Mouse (Mus musculus): ENCODE data around the gene Sirt3. TPM values are rescaled to one million over a fixed set of nuclear protein-coding genes. Genes with fewer than 3 reads are reported as not detected.

Gene Sirt3
- polyA plus RNA-seq, 1 experiment from 2014 or later, result 27.7 TPM

- H3K36me3 ChIP-seq, result peaks cover 36% of the 10 kb centered on the region
- H3K27ac ChIP-seq, result peak within 1 kb of the TSS; percentile 95
- WGBS, result 0% methylated on average over 50 of the region's 50 CpGs
- peaks cover 20% of the 10 kb centered on the region for H3K4me1 ChIP-seq (replicated peaks)
- H3K9ac ChIP-seq, result peak within 1 kb of the TSS; percentile 85
- H3K4me2 ChIP-seq (replicated peaks), result peak within 1 kb of the TSS; percentile 98
- H3K27me3 ChIP-seq (replicated peaks), result no peaks in the 10 kb centered on the region
- ATAC-seq, result peak; percentile 88
- H3K9me3 ChIP-seq, result no peaks in the 10 kb centered on the region
- H3K4me3 ChIP-seq (replicated peaks), result peak within 1 kb of the TSS; percentile 57
These were observed 25.1 kb downstream of the Sirt3 start, which contains the start of gene Ric8a for GRCm38 (mm10) chr7:140856785-140857549. Ric8a (plus strand) TSS chr7:140856957.

DNA sequence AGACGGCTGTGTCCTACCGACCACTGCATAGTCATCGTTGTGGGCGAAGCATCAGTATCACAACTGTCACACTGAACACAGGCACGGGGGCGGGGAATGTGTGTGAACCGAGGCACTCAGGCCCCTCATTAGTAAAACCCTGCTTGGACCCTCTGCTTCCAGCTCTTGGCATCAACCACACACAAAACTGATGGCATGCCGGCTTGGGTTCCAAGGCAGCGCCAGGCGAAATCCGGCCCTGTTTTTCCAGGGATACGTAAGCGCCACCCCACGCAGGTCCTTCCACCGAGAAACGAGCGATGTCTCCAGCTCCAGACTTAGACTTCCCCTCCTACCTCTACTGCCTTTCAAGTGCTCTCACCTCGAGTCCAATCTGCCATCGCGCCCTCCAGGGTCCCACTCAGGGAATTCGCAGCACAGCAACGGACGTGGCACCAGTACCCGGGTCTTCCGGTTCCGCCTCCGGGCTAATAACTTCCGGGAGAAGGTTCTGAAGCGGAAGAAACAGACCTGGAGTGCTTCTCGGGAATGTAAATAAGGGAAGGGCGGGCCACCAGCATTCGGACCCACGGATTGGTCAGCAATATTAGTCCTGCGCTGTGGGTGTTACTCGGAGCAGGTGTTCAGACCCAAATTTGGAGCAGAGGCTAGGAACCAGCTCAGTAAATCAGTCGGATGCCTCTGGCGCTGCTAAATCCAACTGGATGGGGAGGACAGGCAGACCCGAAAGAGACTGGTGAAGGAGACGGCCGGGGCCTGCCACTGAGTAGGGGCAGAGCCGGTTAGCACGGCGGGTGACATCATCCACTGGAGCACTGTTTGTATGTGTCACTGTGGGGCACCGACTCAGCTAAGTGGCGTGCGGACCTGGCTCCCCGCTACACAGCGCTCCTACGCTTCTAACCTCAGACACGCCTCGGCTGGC lies 26.0 kb downstream of the Sirt3 start, which contains the start of gene Gm45785:
TSS of gene Gm45785 (minus strand) at position 472 of the 925 bp plus-strand sequence.
- peak; percentile 88 for ATAC-seq
- H3K36me3 ChIP-seq, result peaks cover 34% of the 10 kb centered on the region
- no peaks in the 10 kb centered on the region for H3K9me3 ChIP-seq
- under 1% methylated on average over 51 of the region's 51 CpGs for whole genome bisulfite sequencing
- H3K4me1 ChIP-seq (replicated peaks), result peaks cover 20% of the 10 kb centered on the region
- no peaks in the 10 kb centered on the region for H3K27me3 ChIP-seq (replicated peaks)
- peak within 1 kb of the TSS; percentile 57 for H3K4me3 ChIP-seq (replicated peaks)
- peak within 1 kb of the TSS; percentile 98 for H3K4me2 ChIP-seq (replicated peaks)
- H3K9ac ChIP-seq, result peak within 1 kb of the TSS; percentile 85
- peak within 1 kb of the TSS; percentile 95 for H3K27ac ChIP-seq

GRCm38 (mm10) chr7:140855181-140855580 lies 26.9 kb downstream of the Sirt3 start:
- H3K36me3 ChIP-seq, result peaks cover 26% of the 10 kb centered on the region
- 74% methylated on average over 9 of the region's 9 CpGs for WGBS

GRCm38 (mm10) chr7:140854483-140854882 lies 27.6 kb downstream of the Sirt3 start:
- H3K4me1 ChIP-seq (replicated peaks), result peaks cover 20% of the 10 kb centered on the region
- H3K9ac ChIP-seq, result no peak overlapping the region
- H3K4me3 ChIP-seq (replicated peaks), result no peak overlapping the region
- WGBS, result 94% methylated on average over 18 of the region's 18 CpGs
- no peak for ATAC-seq
- no peaks in the 10 kb centered on the region for H3K9me3 ChIP-seq
- peak overlapping the region; percentile 98; the same call in 1 of the 2 replicates for H3K4me2 ChIP-seq (replicated peaks)
- H3K27ac ChIP-seq, result no peak overlapping the region
- no peaks in the 10 kb centered on the region for H3K27me3 ChIP-seq (replicated peaks)
- H3K36me3 ChIP-seq, result peaks cover 24% of the 10 kb centered on the region

More at GRCm38 (mm10) chr7:140855181-140855580, 26.9 kb downstream of the Sirt3 start:
- Histone ChIP-seq H3K9me3 (no peaks in the 10 kb centered on the region), H3K27ac (no peak overlapping the region), H3K4me3 (replicated peaks) (peak overlapping the region; percentile 57), H3K9ac (peak overlapping the region; percentile 85), H3K27me3 (replicated peaks) (no peaks in the 10 kb centered on the region), H3K4me2 (replicated peaks) (peak overlapping the region; percentile 98), H3K4me1 (replicated peaks) (peaks cover 20% of the 10 kb centered on the region)
- ATAC-seq, result no peak

DNA sequence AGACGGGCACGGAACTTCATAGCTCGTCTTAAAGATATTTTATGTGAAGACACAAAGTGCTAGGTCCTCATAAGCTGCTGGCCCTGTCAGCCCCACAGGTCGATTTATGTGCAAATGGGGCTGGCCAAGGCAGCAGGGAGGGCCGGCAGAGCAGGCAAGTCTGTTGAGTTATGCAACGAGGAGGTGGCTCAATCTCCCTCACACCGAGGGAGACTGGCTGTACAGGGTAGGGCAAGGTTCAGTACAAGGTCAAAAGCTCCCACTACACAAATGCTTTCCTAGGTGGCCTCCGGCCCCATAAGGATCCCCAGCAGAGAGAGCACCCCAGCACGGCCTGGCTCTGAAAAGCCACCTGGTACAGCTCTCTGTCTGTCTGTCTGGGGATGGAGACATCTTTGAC lies 28.7 kb downstream of the Sirt3 start:
- Histone ChIP-seq H3K27ac (no peak overlapping the region), H3K4me1 (replicated peaks) (peaks cover 13% of the 10 kb centered on the region), H3K9ac (no peak overlapping the region), H3K4me2 (replicated peaks) (no peak overlapping the region), H3K36me3 (peaks cover 24% of the 10 kb centered on the region), H3K4me3 (replicated peaks) (no peak overlapping the region), H3K27me3 (replicated peaks) (no peaks in the 10 kb centered on the region), H3K9me3 (no peaks in the 10 kb centered on the region)
- WGBS, result 80% methylated on average over 9 of the region's 9 CpGs
- no peak for ATAC-seq

- Histone ChIP-seq H3K4me2 (replicated peaks) (no peak overlapping the region), H3K4me1 (replicated peaks) (peaks cover 7% of the 10 kb centered on the region), H3K9ac (no peak overlapping the region), H3K36me3 (peaks cover 24% of the 10 kb centered on the region), H3K4me3 (replicated peaks) (no peak overlapping the region), H3K27ac (no peak overlapping the region), H3K9me3 (no peaks in the 10 kb centered on the region), H3K27me3 (replicated peaks) (no peaks in the 10 kb centered on the region)
- no peak for ATAC-seq
- WGBS, result 92% methylated on average over 4 of the region's 4 CpGs
These were observed 30.2 kb downstream of the Sirt3 start for GRCm38 (mm10) chr7:140851916-140852315.

- H3K27ac ChIP-seq, result no peak overlapping the region
- peaks cover 18% of the 10 kb centered on the region for H3K36me3 ChIP-seq
- ATAC-seq, result no peak
- H3K4me2 ChIP-seq (replicated peaks), result no peak overlapping the region
- H3K4me1 ChIP-seq (replicated peaks), result 0 out of 2 replicates have a peak, but pooled peaks cover 2% of the 10 kb centered on the region
- no peaks in the 10 kb centered on the region for H3K9me3 ChIP-seq
- peaks cover 2% of the 10 kb centered on the region; the same call in 1 of the 2 replicates for H3K27me3 ChIP-seq (replicated peaks)
- WGBS, result 90% methylated on average over 10 of the region's 10 CpGs
- no peak overlapping the region for H3K9ac ChIP-seq
- no peak overlapping the region for H3K4me3 ChIP-seq (replicated peaks)
These were observed 33.5 kb downstream of the Sirt3 start for GRCm38 (mm10) chr7:140848591-140848990.

- peaks cover 14% of the 10 kb centered on the region for H3K36me3 ChIP-seq
- H3K27me3 ChIP-seq (replicated peaks), result peaks cover 6% of the 10 kb centered on the region; the same call in 1 of the 2 replicates
- no peak within 1 kb of the TSS for H3K27ac ChIP-seq
- H3K4me1 ChIP-seq (replicated peaks), result 0 out of 2 replicates have a peak, but pooled peaks cover 2% of the 10 kb centered on the region
- WGBS, result 58% methylated on average over 11 of the region's 11 CpGs
- no peak within 1 kb of the TSS for H3K4me2 ChIP-seq (replicated peaks)
- no peak within 1 kb of the TSS for H3K4me3 ChIP-seq (replicated peaks)
- H3K9me3 ChIP-seq, result no peaks in the 10 kb centered on the region
- no peak for ATAC-seq
- no peak within 1 kb of the TSS for H3K9ac ChIP-seq
These were observed 34.1 kb downstream of the Sirt3 start, which contains the start of gene Odf3 for GRCm38 (mm10) chr7:140847755-140848580. Odf3 (plus strand) TSS chr7:140847805.

DNA sequence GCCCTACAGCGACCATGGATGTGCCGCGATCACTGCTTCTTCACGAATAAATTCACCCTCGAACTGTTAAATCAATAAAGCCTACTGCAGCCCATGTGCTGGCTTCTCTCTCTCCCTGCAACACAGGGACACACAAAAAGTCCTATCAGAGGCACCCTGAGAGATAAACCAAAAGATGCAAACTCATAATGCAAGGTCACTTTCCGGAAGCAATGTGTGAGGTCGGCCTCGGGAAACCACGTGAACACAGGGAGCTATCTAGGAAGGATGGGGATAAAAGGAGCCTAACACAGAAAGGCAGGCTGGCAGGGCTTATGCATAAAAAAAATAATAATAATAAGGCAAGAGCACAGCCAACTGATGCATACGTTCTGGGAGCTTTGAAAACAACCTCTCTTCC lies 35.4 kb downstream of the Sirt3 start:
- Histone ChIP-seq H3K9ac (no peak overlapping the region), H3K27ac (no peak overlapping the region), H3K4me1 (replicated peaks) (0 out of 2 replicates have a peak, but pooled peaks cover 2% of the 10 kb centered on the region), H3K4me2 (replicated peaks) (no peak overlapping the region), H3K27me3 (replicated peaks) (peaks cover 9% of the 10 kb centered on the region; the same call in 1 of the 2 replicates), H3K4me3 (replicated peaks) (no peak overlapping the region), H3K9me3 (no peaks in the 10 kb centered on the region), H3K36me3 (peaks cover 3% of the 10 kb centered on the region; the same call in 1 of the 2 replicates)
- WGBS, result 75% methylated on average over 10 of the region's 10 CpGs
- no peak for ATAC-seq

- Histone ChIP-seq H3K27ac (no peak overlapping the region), H3K4me3 (replicated peaks) (no peak overlapping the region), H3K27me3 (replicated peaks) (peaks cover 9% of the 10 kb centered on the region; the same call in 1 of the 2 replicates), H3K4me2 (replicated peaks) (no peak overlapping the region), H3K36me3 (no peaks in the 10 kb centered on the region), H3K4me1 (replicated peaks) (0 out of 2 replicates have a peak, but pooled peaks cover 2% of the 10 kb centered on the region), H3K9ac (no peak overlapping the region), H3K9me3 (no peaks in the 10 kb centered on the region)
- ATAC-seq, result no peak
- 56% methylated on average over 4 of the region's 4 CpGs for WGBS
These were observed 36.4 kb downstream of the Sirt3 start for GRCm38 (mm10) chr7:140845683-140846082.

- Histone ChIP-seq H3K4me3 (replicated peaks) (no peak within 1 kb of the TSS), H3K4me2 (replicated peaks) (no peak within 1 kb of the TSS), H3K27ac (no peak within 1 kb of the TSS), H3K9ac (no peak within 1 kb of the TSS), H3K9me3 (no peaks in the 10 kb centered on the region), H3K4me1 (replicated peaks) (0 out of 2 replicates have a peak, but pooled peaks cover 2% of the 10 kb centered on the region), H3K27me3 (replicated peaks) (peaks cover 9% of the 10 kb centered on the region; the same call in 1 of the 2 replicates), H3K36me3 (no peaks in the 10 kb centered on the region)
- 24% methylated on average over 14 of the region's 14 CpGs for WGBS
- ATAC-seq, result peak; percentile 67
These were observed 37.0 kb downstream of the Sirt3 start, which contains the start of gene Scgb1c1 for GRCm38 (mm10) chr7:140844905-140845665. Scgb1c1 (plus strand) TSS chr7:140845547.
